Mouse (Mus musculus): ENCODE data around the gene Cdk17. TPM values are rescaled to one million over a fixed set of nuclear protein-coding genes. Genes with fewer than 3 reads are reported as not detected.
"Not testable (repeated sequence)": the region's sequence is repeated elsewhere in the genome, so short reads cannot be mapped to it uniquely, and the experiment has no call there.

Cdk17 gene
- total RNA-seq, 2 experiments from 2014 or later, result 30.1 to 36.7 TPM

DNA sequence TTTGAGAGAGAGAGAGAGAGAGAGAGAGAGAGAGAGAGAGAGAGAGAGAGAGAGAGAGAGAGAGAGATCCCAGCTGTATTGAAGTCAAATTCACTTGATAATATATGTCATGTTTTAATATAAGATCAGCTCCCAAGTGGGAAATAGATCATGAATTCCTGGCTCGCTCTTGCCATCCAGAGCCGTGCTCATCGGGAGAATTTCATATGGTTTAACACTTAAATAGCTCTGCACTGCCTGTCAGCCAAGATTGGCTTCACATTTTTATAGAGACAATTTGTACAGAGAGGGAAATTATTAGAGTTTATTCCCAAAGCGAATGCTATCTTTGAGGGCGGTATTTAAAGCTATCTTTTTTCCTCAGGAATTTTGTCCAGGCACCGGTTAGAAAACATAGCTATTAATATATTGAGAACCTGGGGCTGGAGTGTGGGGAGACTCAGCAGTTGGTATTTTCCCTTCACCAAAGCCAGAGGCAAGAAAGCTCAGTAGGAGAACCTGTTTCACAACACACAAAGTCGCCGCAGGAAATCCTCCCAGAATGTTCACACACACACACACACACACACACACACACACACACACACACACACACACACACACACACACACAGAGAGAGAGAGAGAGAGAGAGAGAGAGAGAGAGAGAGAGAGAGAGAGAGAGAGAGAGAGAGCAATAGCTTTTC is 17.9 kb upstream of the Cdk17 start:
- no peak for DNase-seq
- intact Hi-C loops (cut with DNase I), result no loop called here

DNA sequence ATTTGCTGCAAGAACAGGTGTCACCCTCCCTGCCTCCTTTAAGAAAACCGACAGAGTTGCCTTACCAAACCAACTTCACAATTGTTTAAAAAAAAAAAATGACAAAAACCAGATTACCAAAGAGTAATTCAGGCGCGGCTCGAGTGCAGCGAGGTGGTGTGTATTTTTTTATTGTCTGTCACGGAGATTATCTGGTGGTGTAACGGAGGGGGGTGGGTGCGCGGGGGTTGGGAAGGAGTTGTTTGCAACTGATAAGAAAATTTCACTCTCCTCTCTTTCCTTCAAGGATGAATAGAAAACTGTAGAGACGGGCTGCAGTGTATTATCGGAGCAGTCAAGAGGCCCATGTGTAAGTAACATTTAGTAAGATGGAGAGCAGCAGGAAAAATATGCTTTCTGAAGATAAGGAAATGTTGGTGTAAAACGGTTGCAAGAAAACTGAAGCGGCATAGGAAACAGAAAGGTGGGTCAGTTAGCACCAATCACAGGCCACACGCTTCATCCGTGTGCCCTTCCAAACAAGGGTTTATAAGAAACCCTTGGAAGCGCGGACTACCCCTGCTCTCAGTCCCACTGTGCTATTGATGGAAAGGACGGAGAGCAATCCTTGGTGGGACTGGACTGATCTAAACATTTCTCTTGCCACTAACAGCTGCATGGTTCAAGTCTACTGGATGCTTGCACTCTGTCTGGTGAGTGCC is 17.2 kb upstream of the Cdk17 start:
- DNase-seq, result no peak

DNA sequence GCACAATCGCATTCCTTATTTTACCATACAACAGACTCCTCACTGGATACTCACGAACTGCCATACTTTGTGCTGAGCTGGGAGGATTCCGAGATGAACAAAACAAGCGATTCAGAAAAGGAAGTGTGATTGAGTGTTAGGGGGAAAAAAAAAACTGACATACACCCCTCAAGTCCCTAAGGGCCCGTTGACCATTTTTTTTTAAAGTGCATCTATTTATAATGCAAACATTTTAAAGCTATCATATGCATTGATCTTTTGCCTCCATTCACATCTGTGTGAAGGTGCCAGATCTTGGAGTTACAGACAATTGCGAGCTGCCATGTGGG is 16.7 kb upstream of the Cdk17 start:
- no peak for DNase-seq
- intact Hi-C loops (cut with DNase I), result no loop called here

More for the DNA sequence above, 17.2 kb upstream of the Cdk17 start:
- intact Hi-C loops (cut with DNase I), result no loop called here

DNA sequence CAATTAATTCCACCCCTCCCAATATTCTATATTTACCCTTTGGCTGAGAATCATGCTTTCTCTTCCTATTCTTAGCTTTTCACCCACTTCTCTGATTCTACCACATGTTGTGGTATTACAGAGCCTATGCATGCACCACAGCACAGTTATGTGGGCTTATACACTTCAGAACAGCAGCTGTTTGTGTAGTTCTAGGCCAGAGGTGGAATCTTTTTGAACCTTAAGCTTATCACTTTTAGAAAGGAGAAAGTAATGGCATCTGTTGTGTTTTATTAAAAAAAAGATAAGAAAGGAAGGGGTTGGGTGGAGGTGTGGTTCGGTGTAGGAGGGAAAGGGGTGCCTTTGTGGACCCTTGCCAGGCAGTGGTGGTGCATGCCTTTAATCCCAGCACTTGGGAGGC is 16.1 kb upstream of the Cdk17 start:
- intact Hi-C loops (cut with DNase I), result no loop called here
- DNase-seq, result no peak

DNA sequence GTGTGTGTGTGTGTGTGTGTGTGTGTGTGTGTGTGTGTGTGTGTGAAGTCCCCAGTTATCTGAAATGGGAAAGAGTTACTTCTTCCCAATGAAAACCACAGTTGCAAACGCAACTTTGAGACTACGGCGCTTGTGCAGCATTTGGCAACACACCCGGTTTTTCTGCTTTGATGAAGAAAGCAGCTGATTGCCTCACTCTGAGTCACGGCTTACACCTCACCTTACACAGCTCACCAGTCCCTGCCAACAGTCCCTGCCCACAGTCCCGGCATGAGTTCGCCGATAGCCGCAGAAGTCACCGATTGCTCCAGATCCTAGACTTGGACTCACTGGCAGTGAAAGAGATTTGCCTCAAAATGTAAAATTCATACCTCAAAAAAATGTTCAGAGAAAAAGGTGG is 15.6 kb upstream of the Cdk17 start:
- intact Hi-C loops (cut with DNase I), result no loop called here
- no peak for DNase-seq

DNA sequence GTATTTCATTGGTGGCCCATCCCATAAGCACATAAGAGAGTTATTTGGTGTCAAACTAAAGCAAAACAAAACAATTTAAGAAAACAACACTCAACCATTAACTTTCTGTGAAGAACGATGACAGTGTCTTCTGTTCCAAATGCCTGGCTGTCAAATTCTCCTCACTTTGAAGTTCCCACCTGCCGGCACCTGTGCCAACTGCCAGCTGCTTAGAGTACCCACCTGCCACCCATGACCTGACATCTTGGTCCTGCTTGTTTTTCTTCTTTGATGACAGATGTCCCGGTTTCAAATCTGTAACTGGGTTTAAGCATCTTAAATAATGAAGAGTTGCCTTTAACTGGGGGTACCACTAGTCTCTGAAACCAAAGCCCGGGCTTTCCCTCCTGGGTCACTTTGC is 14.1 kb upstream of the Cdk17 start:
- intact Hi-C loops (cut with DNase I), result no loop called here
- no peak for DNase-seq

DNA sequence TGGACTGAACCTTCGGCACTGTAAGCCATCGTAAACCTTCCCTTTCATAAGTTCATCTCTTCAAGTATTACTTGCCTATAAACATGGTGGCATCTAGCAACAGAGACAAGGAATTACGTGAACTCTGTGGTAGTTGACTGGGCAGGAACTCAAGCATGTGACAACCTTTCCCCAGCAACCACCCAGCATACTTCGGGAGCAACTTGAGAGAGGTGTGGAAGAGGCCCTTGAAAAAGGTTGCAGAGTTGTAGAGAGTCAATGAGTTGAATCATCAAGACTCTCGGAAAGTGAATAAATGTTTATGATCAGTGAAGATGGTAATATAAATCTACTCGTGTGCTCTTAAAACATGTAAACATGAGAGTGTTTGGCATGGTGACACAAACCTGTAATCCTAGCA is 13.0 kb upstream of the Cdk17 start:
- intact Hi-C loops (cut with DNase I), result no loop called here
- DNase-seq, result no peak

DNA sequence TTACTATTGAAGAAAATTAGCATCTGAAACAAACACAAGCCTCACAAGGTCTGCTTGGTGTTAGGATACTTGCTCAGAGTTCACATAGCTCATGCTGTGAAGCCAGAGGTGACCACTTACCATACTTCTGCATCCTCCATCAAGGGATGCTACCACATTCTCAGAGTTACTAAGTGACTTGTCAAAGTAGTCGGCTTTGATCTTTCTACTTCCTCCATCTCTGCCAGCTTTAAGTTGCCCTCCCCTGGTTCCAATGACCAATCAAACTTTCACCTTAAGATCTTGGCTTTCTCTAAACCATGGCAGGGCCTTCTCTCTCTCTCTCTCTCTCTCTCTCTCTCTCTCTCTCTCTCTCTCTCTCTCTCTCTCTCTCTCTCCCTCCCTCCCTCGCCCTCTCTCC is 11.1 kb upstream of the Cdk17 start:
- intact Hi-C loops (cut with DNase I), result no loop called here

DNA sequence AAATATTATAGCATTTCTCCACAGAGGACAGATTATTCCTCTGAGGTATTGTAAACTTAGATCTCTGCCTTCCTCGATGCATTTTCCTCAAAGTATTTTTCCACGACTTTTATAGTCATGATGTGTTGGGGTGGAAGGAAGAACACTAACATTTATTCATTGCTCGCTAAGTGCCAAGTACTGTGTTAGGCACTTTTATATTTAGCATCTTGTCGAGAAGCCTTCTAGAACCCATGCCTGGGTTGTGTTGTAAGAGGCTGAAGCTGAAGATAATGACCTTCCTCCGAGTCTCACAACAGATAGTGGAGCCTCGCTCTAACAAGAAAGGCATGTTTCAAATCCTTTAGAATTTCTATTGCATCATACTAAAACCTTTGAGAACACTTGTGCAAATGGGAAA is 8.9 kb upstream of the Cdk17 start:
- intact Hi-C loops (cut with DNase I), result no loop called here
- DNase-seq, result no peak

More for the DNA sequence above, 11.1 kb upstream of the Cdk17 start:
- DNase-seq, result no peak

DNA sequence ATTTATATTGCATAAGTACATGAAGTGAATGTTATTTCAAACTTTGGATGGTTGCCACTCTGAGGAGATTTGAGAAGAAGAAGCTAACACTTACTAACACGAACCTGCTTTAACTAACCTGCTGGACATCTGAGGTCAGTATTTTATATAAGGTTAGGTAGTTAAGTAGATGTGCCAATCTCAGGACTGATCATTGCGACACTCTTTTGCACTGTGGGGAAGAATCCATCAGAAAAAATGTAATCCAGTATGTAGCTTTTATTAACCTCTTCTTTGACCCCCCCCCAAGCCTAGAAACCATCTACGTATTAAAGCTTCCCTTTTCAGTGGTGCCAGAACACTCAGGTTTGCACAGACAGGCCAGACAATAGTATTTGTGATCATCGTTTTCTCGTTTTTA is 8.0 kb upstream of the Cdk17 start:
- intact Hi-C loops (cut with DNase I), result no loop called here

DNA sequence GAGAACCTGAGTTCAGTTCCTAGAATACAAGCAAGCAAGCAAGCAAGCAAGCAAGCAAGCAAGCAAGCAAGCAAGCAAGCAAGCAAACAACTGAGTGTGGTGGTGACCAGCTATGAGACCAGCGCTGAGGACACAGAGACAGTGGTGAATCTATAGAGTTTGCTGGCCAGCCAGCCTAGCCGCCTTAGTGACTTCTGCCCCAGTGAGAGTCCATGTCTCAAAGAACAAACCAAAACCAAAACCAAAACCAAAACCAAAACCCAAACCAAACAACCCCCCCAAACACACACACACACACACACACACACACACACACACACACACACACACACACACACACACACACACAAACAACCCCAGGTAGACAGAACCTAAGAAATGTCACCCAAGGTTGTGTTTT is 7.3 kb upstream of the Cdk17 start:
- DNase-seq; intact Hi-C loops (cut with DNase I): not testable (repeated sequence)

More for the DNA sequence above, 8.0 kb upstream of the Cdk17 start:
- no peak for DNase-seq

DNA sequence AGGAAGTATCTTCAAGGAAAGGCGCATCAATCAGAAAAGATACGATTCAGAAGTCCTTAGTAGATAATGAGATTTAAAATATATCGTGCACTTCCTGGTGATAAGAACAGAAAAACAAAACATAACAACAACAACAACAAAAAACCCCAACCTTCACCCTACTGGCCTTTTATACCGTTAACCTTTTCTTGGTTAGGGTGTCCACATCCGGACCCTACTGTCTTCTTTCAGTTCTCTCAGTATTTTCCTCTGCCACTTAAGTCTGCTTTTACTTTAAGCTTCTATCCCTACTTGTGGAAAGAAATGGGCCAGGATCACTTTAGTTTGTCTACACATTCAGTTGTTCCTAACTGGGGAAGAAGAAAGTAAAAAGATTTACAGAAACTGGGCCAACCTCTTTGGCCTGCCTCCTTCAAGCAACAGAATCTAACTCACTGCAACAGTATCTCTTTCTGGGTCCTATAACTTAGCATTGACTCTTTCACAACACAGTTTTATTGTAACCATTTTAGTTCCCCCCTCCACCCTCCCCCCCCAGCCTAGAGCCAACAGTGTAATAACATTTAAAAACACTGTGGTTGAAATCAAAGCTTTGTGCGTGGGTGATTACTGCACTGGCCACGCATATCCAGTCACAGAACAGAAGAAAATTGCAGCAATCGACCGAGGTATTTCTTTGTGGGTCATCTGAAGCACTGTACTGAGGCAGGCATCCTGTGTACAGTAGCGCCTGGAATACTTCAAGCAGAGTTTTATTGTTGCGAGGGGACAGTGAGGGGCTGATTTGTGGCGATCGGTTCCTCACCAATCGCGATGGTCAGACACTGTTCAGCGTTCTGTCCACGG is 801 bp upstream of the Cdk17 start:
- DNase-seq, result no peak
- intact Hi-C loops (cut with DNase I), result loop anchor here (1.0 to 10.0 kb wide), 5 partner anchors 73 to 295 kb away; partner anchors contain the start of gene Lta4h

DNA sequence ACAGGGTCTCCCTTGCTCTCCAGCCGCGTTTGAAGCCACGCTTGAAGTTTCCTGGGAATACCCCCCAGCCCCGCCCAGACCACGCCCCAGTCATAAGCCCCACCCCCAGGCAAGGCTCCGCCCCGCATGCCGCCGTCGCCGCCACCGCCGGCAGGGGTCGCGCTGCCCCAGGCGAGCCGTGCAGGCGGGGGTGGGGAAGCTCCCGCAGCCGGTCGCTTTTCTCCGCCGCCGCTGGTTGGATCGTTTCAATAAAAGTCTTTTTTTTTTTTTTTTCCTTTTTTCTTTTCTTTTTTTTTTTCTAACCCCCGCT is 223 bp upstream of the Cdk17 start:
- DNase-seq, result peak; percentile 88 to 92
- intact Hi-C loops (cut with DNase I), result loop anchor here (1.0 to 10.0 kb wide), 5 partner anchors 73 to 294 kb away; partner anchors contain the start of gene Lta4h

DNA sequence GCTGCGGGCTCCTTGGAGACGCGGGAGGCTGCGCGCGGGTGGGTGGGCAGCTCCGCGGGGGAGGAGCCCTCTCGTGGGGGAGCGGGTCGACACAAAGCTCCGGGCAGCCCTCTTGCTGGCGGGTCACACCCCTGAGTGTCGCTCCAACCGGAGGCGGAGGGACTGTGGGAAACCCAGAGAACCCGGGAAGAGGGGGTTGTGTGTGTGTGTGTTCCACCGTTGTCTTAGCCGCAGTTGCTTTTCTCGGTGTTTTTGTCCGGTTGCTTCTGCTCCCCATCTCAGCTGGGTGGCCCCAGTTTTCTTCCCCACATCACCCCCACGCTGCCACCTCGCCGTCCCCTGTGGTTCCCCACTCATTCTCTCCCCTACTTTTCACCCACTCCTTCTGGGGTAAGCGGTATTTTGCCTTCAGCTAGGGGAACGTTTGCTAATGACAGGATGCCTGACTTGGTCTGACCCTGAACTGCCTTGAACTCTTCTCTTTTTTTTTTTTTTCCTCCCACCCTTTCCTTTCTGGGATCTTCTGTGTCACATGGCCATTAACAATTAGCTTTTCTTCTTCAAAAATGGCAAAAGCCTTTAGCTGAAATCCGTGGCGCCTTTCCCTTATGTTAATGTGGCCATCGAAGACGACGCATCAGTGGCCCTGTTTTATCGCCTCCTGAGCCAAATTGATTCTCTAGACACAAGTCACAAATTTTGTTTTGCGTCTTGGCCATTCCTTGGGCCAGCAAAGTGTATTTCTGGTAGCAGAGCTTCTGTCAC is 1.0 kb downstream of the Cdk17 start:
- intact Hi-C loops (cut with DNase I), result loop anchor here (1.0 to 10.0 kb wide), 5 partner anchors 74 to 293 kb away; partner anchors contain the start of gene Lta4h
- peak; percentile 76 to 77 for DNase-seq

DNA sequence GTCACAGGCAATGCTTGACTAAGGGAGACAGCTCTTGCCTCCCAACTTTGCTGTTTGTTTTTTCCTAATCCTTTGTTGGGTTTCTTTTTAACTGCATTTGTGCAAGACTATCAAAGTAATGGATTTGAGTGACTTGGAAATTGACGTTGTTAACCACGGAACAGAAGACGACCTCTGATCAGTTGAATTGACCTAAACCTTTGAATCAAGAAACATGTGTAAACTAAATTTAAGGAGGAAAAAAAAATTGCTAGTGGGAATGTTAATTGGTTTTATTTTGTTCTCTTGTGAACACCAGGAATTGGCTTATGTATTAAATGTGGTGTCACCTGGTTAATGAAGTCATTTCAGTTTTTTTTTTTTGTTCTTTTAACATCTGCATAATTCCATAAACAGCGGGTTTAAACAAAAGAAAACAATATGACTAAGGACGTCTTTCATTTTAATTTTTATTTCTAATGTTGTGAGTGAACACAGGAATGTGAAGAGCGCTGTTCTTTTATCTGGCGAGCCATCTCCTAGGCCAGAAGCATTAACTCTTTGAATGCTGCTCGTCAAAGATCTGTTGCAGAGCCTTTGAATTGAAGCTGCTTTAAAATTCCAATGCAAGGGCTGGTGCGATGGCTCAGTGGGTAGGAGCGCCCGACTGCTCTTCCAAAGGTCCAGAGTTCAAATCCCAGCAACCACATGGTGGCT is 1.7 kb downstream of the Cdk17 start:
- intact Hi-C loops (cut with DNase I), result loop anchor here (5.0 to 10.0 kb wide), 4 partner anchors 75 to 292 kb away; partner anchors contain the start of gene Lta4h
- DNase-seq, result no peak

DNA sequence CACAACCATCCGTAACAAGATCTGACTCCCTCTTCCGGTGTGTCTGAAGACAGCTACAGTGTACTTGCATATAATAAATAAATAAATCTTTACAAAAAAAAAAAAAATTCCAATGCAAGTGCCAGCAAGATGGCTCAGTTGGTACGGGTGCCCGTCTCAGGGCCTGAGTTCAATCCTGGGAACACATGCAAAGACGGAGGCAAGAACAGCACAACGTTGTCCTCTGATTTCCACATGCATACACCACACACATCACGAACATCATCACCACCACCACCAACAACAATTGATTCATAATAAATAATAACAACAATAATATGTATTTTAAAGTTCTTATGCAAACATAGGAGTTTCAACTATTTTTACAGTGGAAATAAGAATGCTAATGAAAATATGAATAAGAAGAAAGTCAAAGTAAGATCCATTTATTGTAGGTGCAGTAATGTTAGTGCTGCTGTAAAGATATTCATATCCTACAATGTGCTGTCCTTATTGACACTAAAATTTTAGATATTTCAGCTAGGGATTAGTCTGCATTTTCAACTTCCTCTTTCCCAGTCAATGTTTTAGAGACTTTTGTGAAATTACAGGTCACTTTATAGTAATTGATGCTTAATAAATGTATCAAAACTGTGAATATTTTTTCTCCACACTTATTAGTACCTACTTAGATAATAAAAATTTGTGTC is 2.4 kb downstream of the Cdk17 start:
- intact Hi-C loops (cut with DNase I), result loop anchor here (5.0 to 10.0 kb wide), 4 partner anchors 76 to 292 kb away; partner anchors contain the start of gene Lta4h
- no peak for DNase-seq

DNA sequence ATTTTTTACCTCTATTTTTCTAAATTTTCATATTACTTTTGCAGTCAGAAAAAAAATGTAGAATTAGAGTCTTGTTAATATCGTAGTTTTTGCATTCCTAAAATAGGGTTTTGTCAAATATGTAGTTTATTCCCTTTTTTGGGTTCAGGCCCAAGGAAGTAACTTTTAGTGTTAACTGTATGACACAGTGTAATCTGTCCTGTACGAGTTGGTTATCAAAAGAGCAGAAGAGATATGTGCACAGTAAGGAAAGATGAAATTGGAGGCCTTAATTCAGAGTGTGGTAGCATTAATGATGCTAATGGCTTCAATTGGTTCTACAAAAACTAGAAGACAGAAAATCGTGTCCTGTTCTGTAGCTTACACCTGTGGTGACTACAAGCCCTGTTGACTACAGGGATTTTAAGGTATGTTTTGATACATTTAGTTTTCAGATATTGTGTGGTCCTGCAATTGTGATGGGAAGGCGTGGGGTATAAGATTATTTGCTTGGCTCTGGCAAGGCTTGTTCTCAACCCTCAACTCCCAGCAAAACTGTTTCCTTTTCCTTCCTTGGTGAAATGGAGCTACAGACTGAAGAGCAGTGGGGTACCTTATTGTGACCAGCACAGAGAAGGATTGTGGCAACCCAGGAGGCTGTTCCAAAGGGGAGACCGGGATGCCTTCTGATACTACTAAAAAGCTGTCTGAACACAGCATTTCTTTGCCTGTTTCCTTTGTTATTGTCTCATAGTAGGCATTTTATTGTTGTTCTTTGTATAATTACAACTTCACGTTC is 3.2 kb downstream of the Cdk17 start:
- intact Hi-C loops (cut with DNase I), result loop anchor here (5.0 to 10.0 kb wide), 4 partner anchors 77 to 291 kb away; partner anchors contain the start of gene Lta4h
- DNase-seq, result no peak

All from heart, postnatal 10 days (tissue).